Mouse (Mus musculus) heart, embryonic 16.5 days (tissue): ENCODE results near the gene Tpi1. TPM values are rescaled to one million over a fixed set of nuclear protein-coding genes. Genes with fewer than 3 reads are reported as not detected.

Experiments used
- ATAC-seq: fragments of 200-750 bp; cut with Nextera tagmentation; replicated peaks from 2 replicates; pipeline ENCODE4 v1.8.0; 2017; ENCODE audit warnings: moderate number of reproducible peaks; ENCODE audit not compliant: insufficient read depth, low FRiP score; ENCODE audit errors: extremely low read depth
- H3K27ac ChIP-seq: fragments of 300-500 bp; sonication (generic); 2 replicates; pipeline ENCODE4 v1.5.1; 2014; ENCODE audit warnings: mild to moderate bottlenecking, low read length, control low read depth, moderate library complexity
- H3K27me3 ChIP-seq: fragments of 300-500 bp; sonication (generic); 2 replicates; pipeline ENCODE4 v1.6.1; 2014; ENCODE audit warnings: low read length, mixed read lengths; ENCODE audit not compliant: control insufficient read depth, insufficient read depth
- H3K36me3 ChIP-seq: fragments of 300-500 bp; sonication (generic); 2 replicates; pipeline ENCODE4 v1.6.1; 2014; ENCODE audit not compliant: control insufficient read depth, insufficient read depth
- H3K4me1 ChIP-seq: fragments of 300-500 bp; sonication (generic); 2 replicates; pipeline ENCODE4 v1.6.1; 2014; ENCODE audit warnings: low read length, mixed read lengths; ENCODE audit not compliant: control insufficient read depth, insufficient read depth
- H3K4me2 ChIP-seq: fragments of 300-500 bp; sonication (generic); 2 replicates; pipeline ENCODE4 v1.6.1; 2014; ENCODE audit warnings: low read depth, mild to moderate bottlenecking, control low read depth, low read length
- H3K4me3 ChIP-seq: fragments of 300-500 bp; sonication (generic); 2 replicates; pipeline ENCODE4 v1.5.1; 2014; ENCODE audit warnings: mild to moderate bottlenecking, control low read depth, low read length
- H3K9ac ChIP-seq: fragments of 300-500 bp; sonication (generic); 2 replicates; pipeline ENCODE4 v1.6.1; 2014; ENCODE audit warnings: low read length, control low read depth
- H3K9me3 ChIP-seq: fragments of 300-500 bp; sonication (generic); replicated peaks from 2 replicates; pipeline ENCODE4 v1.6.1; 2016; ENCODE audit warnings: low read length; ENCODE audit not compliant: control insufficient read depth
- WGBS: fragments of 180-500 bp; shearing (Covaris S2); extraction: QIAGEN DNeasy Blood & Tissue Kit; methylation state at CpG from one replicate; pipeline ENCODE4 v1.1.7; 2014; 5-methylcytosine and 5-hydroxymethylcytosine counted together
- polyA plus RNA-seq: library from polyadenylated mRNA; unstranded; fragments of >200 nt; fragmentation: Nextera tagmentation; extraction: Ambion mirVana; gene quantifications from 2 replicates; pipeline ENCODE4 v1.2.1, GENCODE M21; 2015

Gene Tpi1
- polyA plus RNA-seq, 1 experiment from 2014 or later = 1,576 TPM

- Histone ChIP-seq H3K4me1 (no peaks in the 10 kb centered on the region), H3K27ac (no peak overlapping the region), H3K9me3 (no peaks in the 10 kb centered on the region), H3K4me2 (no peak overlapping the region), H3K9ac (no peak overlapping the region), H3K36me3 (no peaks in the 10 kb centered on the region), H3K27me3 (no peaks in the 10 kb centered on the region), H3K4me3 (no peak overlapping the region)
- no peak for ATAC-seq
- 76% methylated on average over 3 of the region's 3 CpGs for WGBS
Measured at GRCm38 (mm10) chr6:124791911-124792310, 22.2 kb downstream of the Tpi1 start.

GRCm38 (mm10) chr6:124790121-124790520 lies 24.0 kb downstream of the Tpi1 start:
- no peaks in the 10 kb centered on the region for H3K4me1 ChIP-seq
- H3K9me3 ChIP-seq = no peaks in the 10 kb centered on the region
- no peak for ATAC-seq
- H3K4me2 ChIP-seq = no peak overlapping the region
- no peak overlapping the region for H3K4me3 ChIP-seq
- H3K9ac ChIP-seq = no peak overlapping the region
- 60% methylated on average over 4 of the region's 4 CpGs for WGBS
- no peaks in the 10 kb centered on the region for H3K27me3 ChIP-seq
- no peaks in the 10 kb centered on the region for H3K36me3 ChIP-seq
- H3K27ac ChIP-seq = no peak overlapping the region

DNA sequence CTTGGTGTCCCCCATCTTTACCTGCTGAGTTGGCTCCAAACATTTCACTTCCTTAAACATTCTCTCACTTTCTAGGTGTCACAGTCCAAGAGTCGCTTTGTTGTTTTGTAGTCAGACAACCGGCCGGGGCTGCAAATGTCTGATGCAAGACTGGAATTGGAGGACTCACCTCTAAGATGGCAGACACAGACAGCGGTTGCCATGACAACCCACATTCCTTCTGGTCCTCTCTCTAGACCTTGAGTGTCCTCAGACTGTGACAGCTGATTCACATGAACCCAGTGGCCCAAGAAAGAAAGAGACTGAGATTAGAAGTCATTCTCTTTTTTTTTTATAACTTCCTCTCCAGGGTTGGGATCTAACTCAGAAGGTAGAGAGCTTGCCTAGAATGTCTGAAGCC lies 24.6 kb downstream of the Tpi1 start:
- Histone ChIP-seq H3K4me3 (no peak overlapping the region), H3K36me3 (no peaks in the 10 kb centered on the region), H3K9ac (no peak overlapping the region), H3K9me3 (no peaks in the 10 kb centered on the region), H3K27me3 (no peaks in the 10 kb centered on the region), H3K27ac (no peak overlapping the region), H3K4me1 (no peaks in the 10 kb centered on the region), H3K4me2 (no peak overlapping the region)
- WGBS = 75% methylated on average over 4 of the region's 4 CpGs
- ATAC-seq = no peak

GRCm38 (mm10) chr6:124787722-124788121 lies 26.4 kb downstream of the Tpi1 start:
- H3K36me3 ChIP-seq = no peaks in the 10 kb centered on the region
- no peaks in the 10 kb centered on the region for H3K9me3 ChIP-seq
- no peak for ATAC-seq
- no peak overlapping the region for H3K27ac ChIP-seq
- no peak overlapping the region for H3K4me3 ChIP-seq
- 74% methylated on average over 10 of the region's 10 CpGs for WGBS
- H3K27me3 ChIP-seq = no peaks in the 10 kb centered on the region
- no peak overlapping the region for H3K9ac ChIP-seq
- H3K4me1 ChIP-seq = no peaks in the 10 kb centered on the region
- no peak overlapping the region for H3K4me2 ChIP-seq

DNA sequence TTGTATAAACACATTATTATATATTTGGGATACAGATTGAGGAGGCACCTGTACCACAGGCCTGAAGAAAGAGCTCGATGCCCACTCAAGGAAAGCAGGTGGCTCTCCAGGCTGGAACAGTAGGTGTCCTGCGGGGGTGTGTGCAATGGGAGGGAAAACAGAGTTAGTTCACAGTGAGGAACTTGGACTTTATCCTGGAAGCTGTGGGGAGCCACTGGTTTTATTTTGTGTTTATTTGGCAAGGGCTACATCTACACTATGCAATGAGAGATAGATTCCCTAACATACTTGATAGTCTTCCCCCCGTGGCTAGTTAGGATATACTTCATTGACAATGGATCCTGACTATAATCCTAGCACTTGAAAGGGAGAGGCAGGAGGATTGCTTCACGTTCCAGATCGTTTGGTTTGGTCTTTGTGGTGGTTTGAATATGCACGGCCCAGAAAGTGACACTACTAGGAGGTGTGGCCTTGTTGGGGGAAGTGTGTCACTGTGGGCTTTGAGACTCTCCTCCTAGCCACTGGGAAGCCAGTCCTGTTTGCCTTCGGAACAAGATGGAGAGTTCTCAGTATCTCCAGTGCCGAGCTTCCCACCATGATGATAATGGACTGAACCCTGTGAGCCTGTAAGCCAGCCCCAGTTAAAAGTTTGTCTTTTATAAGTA lies 27.2 kb downstream of the Tpi1 start:
- Histone ChIP-seq H3K27me3 (no peaks in the 10 kb centered on the region), H3K36me3 (no peaks in the 10 kb centered on the region), H3K4me1 (peaks cover 2% of the 10 kb centered on the region; the same call in 1 of the 2 replicates), H3K4me2 (no peak overlapping the region), H3K27ac (no peak overlapping the region), H3K9me3 (no peaks in the 10 kb centered on the region), H3K4me3 (no peak overlapping the region), H3K9ac (no peak overlapping the region)
- WGBS = 47% methylated on average over 8 of the region's 8 CpGs
- no peak for ATAC-seq

DNA sequence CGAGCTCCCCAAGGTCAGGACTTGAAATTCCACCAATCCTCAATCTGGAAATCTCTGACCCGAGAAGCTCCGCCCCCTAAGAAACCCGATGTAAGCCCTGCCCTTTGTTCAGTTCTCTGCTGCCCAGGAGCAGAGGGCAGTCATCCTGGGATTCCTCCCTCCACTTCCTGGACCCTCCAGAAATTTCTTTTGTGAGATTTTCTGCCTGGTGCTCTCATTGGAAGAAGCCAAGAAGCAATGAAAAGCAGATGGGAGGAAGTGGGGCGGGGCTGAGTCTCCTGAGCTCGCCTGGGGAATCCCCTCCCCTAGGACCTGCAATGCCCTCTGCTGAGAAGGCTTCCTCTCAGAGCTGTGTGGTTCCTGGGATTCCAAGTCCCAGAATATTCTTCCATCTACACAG lies 31.7 kb downstream of the Tpi1 start:
- Histone ChIP-seq H3K27me3 (0 out of 2 replicates have a peak, but pooled peaks cover 2% of the 10 kb centered on the region), H3K27ac (no peak overlapping the region), H3K4me1 (peaks cover 8% of the 10 kb centered on the region; the same call in 1 of the 2 replicates), H3K9me3 (no peaks in the 10 kb centered on the region), H3K9ac (no peak overlapping the region), H3K4me2 (peak overlapping the region; percentile 56), H3K36me3 (no peaks in the 10 kb centered on the region), H3K4me3 (peak overlapping the region; percentile 43)
- ATAC-seq = 0 out of 2 replicates have a peak, but pooled peaks have one; percentile 34
- 17% methylated on average over 6 of the region's 6 CpGs for WGBS

- WGBS = 84% methylated on average over 7 of the region's 7 CpGs
- H3K9me3 ChIP-seq = no peaks in the 10 kb centered on the region
- H3K9ac ChIP-seq = no peak overlapping the region
- H3K27ac ChIP-seq = no peak overlapping the region
- no peaks in the 10 kb centered on the region for H3K36me3 ChIP-seq
- 0 out of 2 replicates have a peak, but pooled peaks cover 2% of the 10 kb centered on the region for H3K27me3 ChIP-seq
- H3K4me2 ChIP-seq = no peak overlapping the region
- ATAC-seq = no peak
- H3K4me1 ChIP-seq = peaks cover 8% of the 10 kb centered on the region; the same call in 1 of the 2 replicates
- no peak overlapping the region for H3K4me3 ChIP-seq
Measured at GRCm38 (mm10) chr6:124780917-124781316, 33.2 kb downstream of the Tpi1 start.

- 8% methylated on average over 10 of the region's 10 CpGs for WGBS
- H3K9ac ChIP-seq = peak overlapping the region; percentile 7; the same call in 1 of the 2 replicates
- ATAC-seq = no peak
Measured at GRCm38 (mm10) chr6:124779984-124780416, 34.1 kb downstream of the Tpi1 start.

DNA sequence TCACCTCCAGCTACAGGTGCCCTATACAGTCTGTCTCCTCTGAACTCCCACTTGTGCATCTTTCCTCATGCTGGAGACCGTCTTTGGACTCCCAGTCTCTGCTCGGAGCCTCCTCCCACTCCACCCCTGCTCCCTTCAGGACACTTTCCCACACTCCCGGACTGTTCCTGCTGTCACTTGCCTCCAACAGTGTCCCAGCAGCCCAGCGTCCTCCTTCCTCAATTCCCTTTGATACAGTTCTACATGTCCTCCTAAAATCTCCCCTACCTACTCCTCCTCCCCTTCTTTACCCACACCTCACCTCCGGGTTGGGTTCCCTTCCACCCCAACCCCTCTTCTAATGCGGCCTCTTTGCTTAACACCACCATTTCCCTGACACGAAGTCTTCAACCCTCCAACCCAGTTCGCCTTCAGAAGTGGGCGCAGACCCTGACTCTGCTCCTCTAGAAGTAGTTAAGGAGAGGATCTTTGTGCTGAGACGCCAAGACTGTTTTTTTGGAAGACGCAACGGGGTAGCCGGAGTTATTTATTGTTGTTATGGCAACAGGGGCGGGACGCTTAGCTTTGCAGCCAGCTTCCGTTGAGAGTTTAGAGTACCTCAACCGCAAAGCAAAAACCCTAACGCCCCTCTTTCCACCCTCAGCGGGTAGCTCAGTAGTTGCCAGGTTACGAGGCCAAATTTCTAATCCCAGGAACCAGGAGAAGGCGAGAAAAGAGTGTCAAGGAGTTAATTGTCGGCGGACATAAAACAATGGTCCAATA lies 34.7 kb downstream of the Tpi1 start, which contains the start of gene Lrrc23:
Gene Lrrc23 (minus strand): TSS at position 506 of the 762 bp plus-strand sequence.
- ATAC-seq = peak; percentile 37
- Histone ChIP-seq H3K9ac (peak within 1 kb of the TSS; percentile 7; the same call in 1 of the 2 replicates), H3K27me3 (0 out of 2 replicates have a peak, but pooled peaks cover 2% of the 10 kb centered on the region), H3K4me1 (peaks cover 8% of the 10 kb centered on the region; the same call in 1 of the 2 replicates), H3K27ac (no peak within 1 kb of the TSS), H3K36me3 (no peaks in the 10 kb centered on the region), H3K9me3 (no peaks in the 10 kb centered on the region), H3K4me2 (peak within 1 kb of the TSS; percentile 61), H3K4me3 (peak within 1 kb of the TSS; percentile 39)
- 2% methylated on average over 23 of the region's 23 CpGs for WGBS

More at GRCm38 (mm10) chr6:124779984-124780416, 34.1 kb downstream of the Tpi1 start:
- H3K36me3 ChIP-seq = no peaks in the 10 kb centered on the region
- peak overlapping the region; percentile 61 for H3K4me2 ChIP-seq
- H3K4me1 ChIP-seq = peaks cover 8% of the 10 kb centered on the region; the same call in 1 of the 2 replicates
- no peaks in the 10 kb centered on the region for H3K9me3 ChIP-seq
- H3K4me3 ChIP-seq = peak overlapping the region; percentile 39
- no peak overlapping the region for H3K27ac ChIP-seq
- 0 out of 2 replicates have a peak, but pooled peaks cover 2% of the 10 kb centered on the region for H3K27me3 ChIP-seq
